Mouse (Mus musculus): Measurements from ENCODE around the gene Gm5767. TPM values are rescaled to one million over a fixed set of nuclear protein-coding genes. Genes with fewer than 3 reads are reported as not detected.

The Gm5767 gene
- polyA plus RNA-seq, 1 experiment from 2014 or later: not detected

- no peak for DNase-seq
- Histone ChIP-seq H3K27ac (ENCODE audit: low read depth) (peak overlapping the region; percentile 95), H3K9me3 (ENCODE audit: low read length) (no peaks in the 10 kb centered on the region), H3K36me3 (replicated peaks; ENCODE audit: insufficient read depth, low read length) (peaks cover 7% of the 10 kb centered on the region), H3K4me2 (ENCODE audit: low read depth, low read length) (peak overlapping the region; percentile 80), H3K4me1 (ENCODE audit: insufficient read depth) (peaks cover 62% of the 10 kb centered on the region), H3K4me3 (ENCODE audit: low read depth, low read length) (peak overlapping the region; percentile 77), H3K9ac (replicated peaks) (peak overlapping the region; percentile 83), H3K27me3 (ENCODE audit: insufficient read depth, low read length) (no peaks in the 10 kb centered on the region)
- TF ChIP-seq CTCF (IDR thresholded peaks at IDR 0.05; ENCODE audit: low read depth) (no peak), EP300 (IDR thresholded peaks at IDR 0.05; ENCODE audit: low read depth) (peak; percentile 28; the same call in 1 of the 2 replicates)
- WGBS (ENCODE audit: insufficient replicate concordance): under 1% methylated on average over 18 of the region's 18 CpGs
- no peak for ATAC-seq
These were observed 8.3 kb upstream of the Gm5767 start for GRCm38 (mm10) chr16:8672350-8672687.

- Histone ChIP-seq H3K4me2 (ENCODE audit: low read depth, low read length) (peak overlapping the region; percentile 80), H3K4me3 (ENCODE audit: low read depth, low read length) (peak overlapping the region; percentile 77), H3K9ac (replicated peaks) (peak overlapping the region; percentile 83), H3K4me1 (ENCODE audit: insufficient read depth) (peaks cover 60% of the 10 kb centered on the region), H3K36me3 (replicated peaks; ENCODE audit: insufficient read depth, low read length) (peaks cover 7% of the 10 kb centered on the region), H3K27me3 (ENCODE audit: insufficient read depth, low read length) (no peaks in the 10 kb centered on the region), H3K9me3 (ENCODE audit: low read length) (no peaks in the 10 kb centered on the region), H3K27ac (ENCODE audit: low read depth) (peak overlapping the region; percentile 95)
- DNase-seq: no peak
- TF ChIP-seq CTCF (IDR thresholded peaks at IDR 0.05; ENCODE audit: low read depth) (no peak), EP300 (IDR thresholded peaks at IDR 0.05; ENCODE audit: low read depth) (no peak)
- ATAC-seq: no peak
These were observed 7.8 kb upstream of the Gm5767 start for GRCm38 (mm10) chr16:8672811-8673210.

- Histone ChIP-seq H3K27ac (ENCODE audit: low read depth) (peak overlapping the region; percentile 95; the same call in 1 of the 2 replicates), H3K4me2 (ENCODE audit: low read depth, low read length) (peak overlapping the region; percentile 80), H3K4me3 (ENCODE audit: low read depth, low read length) (no peak overlapping the region), H3K4me1 (ENCODE audit: insufficient read depth) (peaks cover 60% of the 10 kb centered on the region), H3K9me3 (ENCODE audit: low read length) (no peaks in the 10 kb centered on the region), H3K27me3 (ENCODE audit: insufficient read depth, low read length) (no peaks in the 10 kb centered on the region), H3K9ac (replicated peaks) (no peak overlapping the region), H3K36me3 (replicated peaks; ENCODE audit: insufficient read depth, low read length) (peaks cover 7% of the 10 kb centered on the region)
- no peak for TF ChIP-seq CTCF (IDR thresholded peaks at IDR 0.05; ENCODE audit: low read depth)
- TF ChIP-seq EP300 (IDR thresholded peaks at IDR 0.05; ENCODE audit: low read depth): no peak
- WGBS (ENCODE audit: insufficient replicate concordance): 56% methylated on average over 6 of the region's 6 CpGs
- no peak for DNase-seq
- no peak for ATAC-seq
These were observed 7.2 kb upstream of the Gm5767 start for GRCm38 (mm10) chr16:8673343-8673742.

DNA sequence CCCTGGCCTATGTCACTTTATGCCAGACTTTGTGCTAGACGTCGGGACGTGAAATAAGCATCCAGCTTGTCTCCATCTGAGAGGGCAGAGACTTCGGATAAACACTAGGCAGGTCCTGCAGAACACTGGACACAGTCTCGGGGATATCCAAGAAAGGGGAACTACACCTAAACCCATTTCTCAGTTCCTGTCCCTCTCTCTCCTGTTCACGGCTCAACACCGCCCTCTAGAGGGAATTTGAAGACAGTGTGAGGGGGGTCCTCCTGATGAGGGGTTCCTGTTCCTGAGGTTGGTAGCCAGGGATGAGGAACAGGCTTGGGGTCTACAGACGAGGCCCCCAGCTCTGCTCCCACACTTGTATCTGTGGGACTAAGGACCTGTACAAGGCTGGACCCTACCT is 6.4 kb upstream of the Gm5767 start:
- peak; percentile 97 for TF ChIP-seq CTCF (IDR thresholded peaks at IDR 0.05; ENCODE audit: low read depth)
- TF ChIP-seq EP300 (IDR thresholded peaks at IDR 0.05; ENCODE audit: low read depth): no peak
- H3K4me2 ChIP-seq (ENCODE audit: low read depth, low read length): peak overlapping the region; percentile 49
- no peak overlapping the region for H3K9ac ChIP-seq (replicated peaks)
- ATAC-seq (no peak), DNase-seq (peak; percentile 74)
- H3K4me3 ChIP-seq (ENCODE audit: low read depth, low read length): no peak overlapping the region
- peaks cover 61% of the 10 kb centered on the region for H3K4me1 ChIP-seq (ENCODE audit: insufficient read depth)
- no peaks in the 10 kb centered on the region for H3K9me3 ChIP-seq (ENCODE audit: low read length)
- H3K36me3 ChIP-seq (replicated peaks; ENCODE audit: insufficient read depth, low read length): peaks cover 3% of the 10 kb centered on the region
- 0 out of 2 replicates have a peak overlapping the region, but pooled peaks have one; percentile 1 for H3K27ac ChIP-seq (ENCODE audit: low read depth)
- WGBS (ENCODE audit: insufficient replicate concordance): 2% methylated on average over 8 of the region's 8 CpGs
- no peaks in the 10 kb centered on the region for H3K27me3 ChIP-seq (ENCODE audit: insufficient read depth, low read length)

DNA sequence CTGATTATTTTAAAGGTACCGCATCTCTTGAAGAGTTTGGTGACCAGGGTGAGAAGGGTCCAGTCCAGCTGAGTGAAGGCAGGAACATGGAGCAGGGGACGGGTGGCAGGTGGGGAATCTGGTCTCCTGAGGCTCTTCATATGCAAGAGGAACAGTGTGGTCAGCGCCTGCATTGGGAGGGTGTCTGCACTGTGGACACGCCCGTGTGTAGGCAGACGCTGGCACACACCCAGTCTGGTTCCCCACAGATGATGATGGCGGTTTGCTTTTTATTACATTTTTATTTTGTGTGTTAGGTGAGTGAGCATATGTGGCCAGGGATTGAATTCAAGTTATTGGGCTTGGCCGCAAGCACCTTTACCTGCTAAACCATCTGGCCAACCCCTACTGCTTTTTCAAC is 5.0 kb upstream of the Gm5767 start:
- Histone ChIP-seq H3K27ac (ENCODE audit: low read depth) (peak overlapping the region; percentile 95), H3K27me3 (ENCODE audit: insufficient read depth, low read length) (no peaks in the 10 kb centered on the region), H3K4me2 (ENCODE audit: low read depth, low read length) (peak overlapping the region; percentile 64), H3K36me3 (replicated peaks; ENCODE audit: insufficient read depth, low read length) (no peaks in the 10 kb centered on the region), H3K4me1 (ENCODE audit: insufficient read depth) (peaks cover 48% of the 10 kb centered on the region), H3K9ac (replicated peaks) (peak overlapping the region; percentile 40), H3K4me3 (ENCODE audit: low read depth, low read length) (peak overlapping the region; percentile 19; the same call in 1 of the 2 replicates), H3K9me3 (ENCODE audit: low read length) (no peaks in the 10 kb centered on the region)
- ATAC-seq: no peak
- 54% methylated on average over 8 of the region's 8 CpGs for WGBS (ENCODE audit: insufficient replicate concordance)
- DNase-seq: peak; percentile 67
- TF ChIP-seq CTCF (IDR thresholded peaks at IDR 0.05; ENCODE audit: low read depth) (no peak), EP300 (IDR thresholded peaks at IDR 0.05; ENCODE audit: low read depth) (no peak)

DNA sequence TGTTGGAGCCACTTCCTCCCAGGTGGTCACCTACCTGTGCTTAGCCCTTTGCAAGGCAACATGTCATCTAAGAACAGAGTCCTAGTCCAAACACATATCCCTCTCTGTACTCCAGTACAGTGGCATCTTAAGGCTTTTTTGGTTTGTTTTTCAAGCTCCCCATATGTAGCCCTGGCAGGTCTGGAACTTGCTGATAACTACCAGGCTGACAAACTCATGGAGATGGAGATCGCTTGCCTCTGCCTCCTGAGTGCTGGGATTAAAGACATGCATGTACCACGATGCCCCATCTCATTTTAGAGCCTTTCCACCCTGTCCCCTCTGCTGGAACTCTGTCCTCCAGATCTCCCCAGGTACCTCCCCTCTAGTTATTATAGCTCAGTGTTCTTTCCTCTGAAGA is 4.3 kb upstream of the Gm5767 start:
- no peaks in the 10 kb centered on the region for H3K27me3 ChIP-seq (ENCODE audit: insufficient read depth, low read length)
- no peak for TF ChIP-seq CTCF (IDR thresholded peaks at IDR 0.05; ENCODE audit: low read depth)
- peak; percentile 94 for TF ChIP-seq EP300 (IDR thresholded peaks at IDR 0.05; ENCODE audit: low read depth)
- H3K4me3 ChIP-seq (ENCODE audit: low read depth, low read length): peak overlapping the region; percentile 19
- H3K9me3 ChIP-seq (ENCODE audit: low read length): no peaks in the 10 kb centered on the region
- H3K27ac ChIP-seq (ENCODE audit: low read depth): peak overlapping the region; percentile 95
- peak; percentile 35 for ATAC-seq
- no peaks in the 10 kb centered on the region for H3K36me3 ChIP-seq (replicated peaks; ENCODE audit: insufficient read depth, low read length)
- peak overlapping the region; percentile 40 for H3K9ac ChIP-seq (replicated peaks)
- 40% methylated on average over 2 of the region's 2 CpGs for WGBS (ENCODE audit: insufficient replicate concordance)
- H3K4me1 ChIP-seq (ENCODE audit: insufficient read depth): peaks cover 45% of the 10 kb centered on the region
- peak; percentile 57 for DNase-seq
- H3K4me2 ChIP-seq (ENCODE audit: low read depth, low read length): peak overlapping the region; percentile 64

All from liver, postnatal 0 days (tissue).